Mouse (Mus musculus) erythroblast, embryonic 14.5 days (primary cell): ENCODE measurements around the gene Zfp62.

Source experiments
- GATA1 ChIP-seq: IDR thresholded peaks from 2 replicates; pipeline ENCODE4 v1.6.1; 2012; ENCODE audit warnings: low read length, inconsistent platforms, mixed read lengths
- TAL1 ChIP-seq: IDR thresholded peaks from 3 replicates; pipeline ENCODE4 v1.6.1; 2012; ENCODE audit warnings: low read length, inconsistent platforms, mixed read lengths

GRCm38 (mm10) chr11:49189737-49190136, 13.4 kb upstream of the Zfp62 start:
- TF ChIP-seq GATA1: no peak
- TF ChIP-seq TAL1: no peak
